Mouse (Mus musculus) spleen, adult 18-20 months (tissue): ENCODE data around the gene Cyb5rl.

Experiments used
- DNase-seq, 2 experiments: peaks; one replicate each; pipeline ENCODE4 v3.0.0; 2022; ENCODE audit warnings: mixed read lengths in 2 of 2

The Cyb5rl gene

GRCm38 (mm10) chr4:107117741-107118385 is 51.1 kb downstream of the Cyb5rl start:
- no peak for DNase-seq

GRCm38 (mm10) chr4:107119056-107119455 is 52.3 kb downstream of the Cyb5rl start:
- no peak for DNase-seq

GRCm38 (mm10) chr4:107120676-107121075 is 53.9 kb downstream of the Cyb5rl start:
- DNase-seq, result no peak

GRCm38 (mm10) chr4:107121165-107121943 is 54.6 kb downstream of the Cyb5rl start:
- no peak for DNase-seq

- DNase-seq, result no peak
These were observed 57.6 kb downstream of the Cyb5rl start for GRCm38 (mm10) chr4:107124376-107124775.

- no peak for DNase-seq
These were observed 58.3 kb downstream of the Cyb5rl start for GRCm38 (mm10) chr4:107125101-107125500.

- DNase-seq, result no peak
These were observed 59.6 kb downstream of the Cyb5rl start for GRCm38 (mm10) chr4:107126389-107126788.

GRCm38 (mm10) chr4:107126891-107127524 is 60.2 kb downstream of the Cyb5rl start:
- no peak for DNase-seq

- no peak for DNase-seq
These were observed 61.3 kb downstream of the Cyb5rl start for GRCm38 (mm10) chr4:107127901-107128669.

GRCm38 (mm10) chr4:107129373-107129772 is 62.6 kb downstream of the Cyb5rl start:
- DNase-seq, result no peak

- no peak for DNase-seq
These were observed 63.7 kb downstream of the Cyb5rl start for GRCm38 (mm10) chr4:107130534-107130933.

- DNase-seq, result no peak
These were observed 68.1 kb downstream of the Cyb5rl start for GRCm38 (mm10) chr4:107134891-107135290.

GRCm38 (mm10) chr4:107135663-107136062 is 68.9 kb downstream of the Cyb5rl start:
- no peak for DNase-seq

GRCm38 (mm10) chr4:107136531-107136930 is 69.7 kb downstream of the Cyb5rl start:
- DNase-seq, result no peak
